Mouse (Mus musculus) midbrain, postnatal 0 days (tissue): Measurements from ENCODE around the gene Fryl. TPM values are rescaled to one million over a fixed set of nuclear protein-coding genes. Genes with fewer than 3 reads are reported as not detected.

Experiments used
- ATAC-seq: fragments of 200-750 bp; cut with Nextera tagmentation; 2 replicates; pipeline ENCODE4 v1.8.0; 2017; ENCODE audit warnings: moderate number of reproducible peaks, mild to moderate bottlenecking, moderate TSS enrichment, moderate library complexity; ENCODE audit not compliant: low FRiP score
- DNase-seq: peaks from one replicate; pipeline ENCODE4 v3.0.0-alpha.2; 2015; ENCODE audit warnings: low spot score
- H3K27ac ChIP-seq: fragments of 300-500 bp; sonication (generic); 2 replicates; pipeline ENCODE4 v1.5.1; 2014; ENCODE audit warnings: low read depth, mild to moderate bottlenecking, low read length, mixed read lengths
- H3K27me3 ChIP-seq: fragments of 300-500 bp; sonication (generic); 2 replicates; pipeline ENCODE4 v1.6.1; 2014; ENCODE audit warnings: low read length, control low read depth, mixed read lengths; ENCODE audit not compliant: insufficient read depth
- H3K36me3 ChIP-seq: fragments of 300-500 bp; sonication (generic); 2 replicates; pipeline ENCODE4 v1.6.1; 2014; ENCODE audit warnings: low read length, control low read depth, mixed read lengths; ENCODE audit not compliant: insufficient read depth
- H3K4me1 ChIP-seq: fragments of 300-500 bp; sonication (generic); 2 replicates; pipeline ENCODE4 v1.6.1; 2014; ENCODE audit warnings: mild to moderate bottlenecking, control low read depth, antibody characterized with exemption, low read length, mixed read lengths; ENCODE audit not compliant: insufficient read depth
- H3K4me2 ChIP-seq: fragments of 300-500 bp; sonication (generic); 2 replicates; pipeline ENCODE4 v1.6.1; 2014; ENCODE audit warnings: low read depth, mild to moderate bottlenecking, low read length, mixed read lengths; ENCODE audit not compliant: poor library complexity, severe bottlenecking
- H3K4me3 ChIP-seq: fragments of 300-500 bp; sonication (generic); 2 replicates; pipeline ENCODE4 v1.5.1; 2014; ENCODE audit warnings: low read depth, mild to moderate bottlenecking, low read length, moderate library complexity
- H3K9ac ChIP-seq: fragments of 300-500 bp; sonication (generic); replicated peaks from 2 replicates; pipeline ENCODE4 v1.6.1; 2014; ENCODE audit warnings: mild to moderate bottlenecking, low read length, moderate library complexity, mixed read lengths; ENCODE audit not compliant: poor library complexity, severe bottlenecking
- H3K9me3 ChIP-seq: fragments of 300-500 bp; sonication (generic); 2 replicates; pipeline ENCODE4 v1.6.1; 2016; ENCODE audit warnings: low read length, control low read depth
- CTCF ChIP-seq: IDR thresholded peaks from 2 replicates; pipeline ENCODE4 v1.5.1; 2016; ENCODE audit warnings: antibody characterized with exemption, mild to moderate bottlenecking
- WGBS: fragments of 180-500 bp; shearing (Covaris S2); extraction: QIAGEN DNeasy Blood & Tissue Kit; methylation state at CpG from one replicate; pipeline ENCODE4 v1.1.7; 2014; 5-methylcytosine and 5-hydroxymethylcytosine counted together
- polyA plus RNA-seq: library from polyadenylated mRNA; unstranded; fragments of >200 nt; fragmentation: Nextera tagmentation; extraction: Ambion mirVana; gene quantifications from 2 replicates; pipeline ENCODE4 v1.2.1, GENCODE M21; 2015
- total RNA-seq: library from RNA; depleted of rRNA; stranded (reverse); fragments of >200 nt; gene quantifications from 2 replicates; pipeline ENCODE4 v1.2.3, GENCODE M21; 2014

Gene Fryl
- total and polyA plus RNA-seq, 2 experiments from 2014 or later: 23.8 to 52.8 TPM

- H3K27me3 ChIP-seq: no peaks in the 10 kb centered on the region
- WGBS: 94% methylated on average over 14 of the region's 14 CpGs
- no peaks in the 10 kb centered on the region for H3K9me3 ChIP-seq
- DNase-seq (no peak), ATAC-seq (no peak)
- H3K9ac ChIP-seq: no peak overlapping the region
- no peak overlapping the region for H3K4me2 ChIP-seq
- no peak for TF ChIP-seq CTCF
- H3K36me3 ChIP-seq: no peaks in the 10 kb centered on the region
- 0 out of 2 replicates have a peak, but pooled peaks cover 2% of the 10 kb centered on the region for H3K4me1 ChIP-seq
- no peak overlapping the region for H3K4me3 ChIP-seq
- H3K27ac ChIP-seq: no peak overlapping the region
These were observed 102.5 kb downstream of the Fryl start for GRCm38 (mm10) chr5:73153802-73154465.

GRCm38 (mm10) chr5:73152206-73152605, 104.2 kb downstream of the Fryl start:
- Histone ChIP-seq H3K4me3 (no peak overlapping the region), H3K27ac (no peak overlapping the region), H3K36me3 (no peaks in the 10 kb centered on the region), H3K9ac (no peak overlapping the region), H3K9me3 (no peaks in the 10 kb centered on the region), H3K4me1 (no peaks in the 10 kb centered on the region), H3K4me2 (no peak overlapping the region), H3K27me3 (no peaks in the 10 kb centered on the region)
- TF ChIP-seq CTCF: no peak
- ATAC-seq: no peak
- DNase-seq: no peak

- peaks cover 8% of the 10 kb centered on the region; the same call in 1 of the 2 replicates for H3K36me3 ChIP-seq
- H3K4me3 ChIP-seq: no peak overlapping the region
- WGBS: 90% methylated on average over 6 of the region's 6 CpGs
- H3K9me3 ChIP-seq: no peaks in the 10 kb centered on the region
- no peak overlapping the region for H3K9ac ChIP-seq
- DNase-seq: no peak
- no peak overlapping the region for H3K27ac ChIP-seq
- H3K4me1 ChIP-seq: no peaks in the 10 kb centered on the region
- no peak for TF ChIP-seq CTCF
- no peak overlapping the region for H3K4me2 ChIP-seq
- no peaks in the 10 kb centered on the region for H3K27me3 ChIP-seq
- ATAC-seq: no peak
These were observed 105.5 kb downstream of the Fryl start for GRCm38 (mm10) chr5:73150877-73151445.

- H3K4me2 ChIP-seq: no peak overlapping the region
- no peak overlapping the region for H3K9ac ChIP-seq
- H3K9me3 ChIP-seq: no peaks in the 10 kb centered on the region
- ATAC-seq (no peak), DNase-seq (no peak)
- no peaks in the 10 kb centered on the region for H3K27me3 ChIP-seq
- no peak overlapping the region for H3K27ac ChIP-seq
- H3K4me1 ChIP-seq: no peaks in the 10 kb centered on the region
- H3K36me3 ChIP-seq: peaks cover 12% of the 10 kb centered on the region
- no peak for TF ChIP-seq CTCF
- 93% methylated on average over 11 of the region's 11 CpGs for WGBS
- H3K4me3 ChIP-seq: no peak overlapping the region
These were observed 111.4 kb downstream of the Fryl start for GRCm38 (mm10) chr5:73144987-73145386.

GRCm38 (mm10) chr5:73141712-73142111, 114.7 kb downstream of the Fryl start:
- 98% methylated on average over 2 of the region's 2 CpGs for WGBS
- no peak for ATAC-seq
- Histone ChIP-seq H3K36me3 (peaks cover 8% of the 10 kb centered on the region), H3K4me1 (no peaks in the 10 kb centered on the region), H3K27ac (no peak overlapping the region), H3K4me3 (no peak overlapping the region), H3K4me2 (no peak overlapping the region), H3K9ac (no peak overlapping the region), H3K9me3 (no peaks in the 10 kb centered on the region), H3K27me3 (no peaks in the 10 kb centered on the region)
- no peak for TF ChIP-seq CTCF
- DNase-seq: no peak

- ATAC-seq (no peak), DNase-seq (no peak)
- no peaks in the 10 kb centered on the region for H3K27me3 ChIP-seq
- no peaks in the 10 kb centered on the region for H3K9me3 ChIP-seq
- H3K4me1 ChIP-seq: no peaks in the 10 kb centered on the region
- no peak overlapping the region for H3K27ac ChIP-seq
- no peak overlapping the region for H3K4me2 ChIP-seq
- no peak for TF ChIP-seq CTCF
- H3K4me3 ChIP-seq: no peak overlapping the region
- H3K9ac ChIP-seq: no peak overlapping the region
- over 99% methylated on average over 8 of the region's 8 CpGs for WGBS
- H3K36me3 ChIP-seq: peaks cover 3% of the 10 kb centered on the region; the same call in 1 of the 2 replicates
These were observed 115.3 kb downstream of the Fryl start for GRCm38 (mm10) chr5:73141161-73141560.
